Mouse (Mus musculus): ENCODE results near the gene Gm11214.

GRCm38 (mm10) chr4:63696921-63697320, 33.7 kb upstream of the Gm11214 start:
- TF ChIP-seq GATA1 (IDR thresholded peaks at IDR 0.05; ENCODE audit: low read length) (no peak), TAL1 (IDR thresholded peaks at IDR 0.05; ENCODE audit: low read length) (no peak)
